Mouse (Mus musculus) hindbrain, embryonic 11.5 days (tissue): ENCODE data around the gene Trio. TPM values are rescaled to one million over a fixed set of nuclear protein-coding genes. Genes with fewer than 3 reads are reported as not detected.

Source experiments
- ATAC-seq: fragments of 200-750 bp; cut with Nextera tagmentation; 2 replicates; pipeline ENCODE4 v1.8.0; 2017; ENCODE audit warnings: mild to moderate bottlenecking, moderate TSS enrichment, moderate library complexity; ENCODE audit not compliant: low FRiP score
- DNase-seq: peaks from one replicate; pipeline ENCODE4 v3.0.0-alpha.2; 2015; ENCODE audit warnings: low spot score
- H3K27ac ChIP-seq: fragments of 300-500 bp; sonication (generic); 2 replicates; pipeline ENCODE4 v1.5.1; 2014; ENCODE audit warnings: mild to moderate bottlenecking, low read depth, low read length
- H3K27me3 ChIP-seq: fragments of 300-500 bp; sonication (generic); 2 replicates; pipeline ENCODE4 v1.6.1; 2014; ENCODE audit warnings: mild to moderate bottlenecking, low read length, moderate library complexity, mixed read lengths; ENCODE audit not compliant: control insufficient read depth, insufficient read depth
- H3K36me3 ChIP-seq: fragments of 300-500 bp; sonication (generic); 2 replicates; pipeline ENCODE4 v1.6.1; 2014; ENCODE audit warnings: mild to moderate bottlenecking, low read length, moderate library complexity, mixed read lengths; ENCODE audit not compliant: control insufficient read depth, insufficient read depth
- H3K4me1 ChIP-seq: fragments of 300-500 bp; sonication (generic); replicated peaks from 2 replicates; pipeline ENCODE4 v1.6.1; 2014; ENCODE audit warnings: low read length, mixed read lengths; ENCODE audit not compliant: control insufficient read depth, insufficient read depth
- H3K4me2 ChIP-seq: fragments of 300-500 bp; sonication (generic); replicated peaks from 2 replicates; pipeline ENCODE4 v1.6.1; 2014; ENCODE audit warnings: mild to moderate bottlenecking, low read depth, low read length
- H3K4me3 ChIP-seq: fragments of 300-500 bp; sonication (generic); 2 replicates; pipeline ENCODE4 v1.5.1; 2014; ENCODE audit warnings: low read depth, low read length
- H3K9ac ChIP-seq: fragments of 300-500 bp; sonication (generic); 2 replicates; pipeline ENCODE4 v1.6.1; 2014; ENCODE audit warnings: low read depth, low read length
- H3K9me3 ChIP-seq: fragments of 300-500 bp; sonication (generic); 2 replicates; pipeline ENCODE4 v1.6.1; 2016; ENCODE audit warnings: low read length; ENCODE audit not compliant: control insufficient read depth
- WGBS: fragments of 180-500 bp; shearing (Covaris S2); extraction: QIAGEN DNeasy Blood & Tissue Kit; methylation state at CpG from one replicate; pipeline ENCODE4 v1.1.7; 2014; 5-methylcytosine and 5-hydroxymethylcytosine counted together
- polyA plus RNA-seq: library from polyadenylated mRNA; unstranded; fragments of >200 nt; fragmentation: Nextera tagmentation; extraction: Ambion mirVana; gene quantifications from 2 replicates; pipeline ENCODE4 v1.2.1, GENCODE M21; 2014

Trio gene
- polyA plus RNA-seq, 1 experiment from 2014 or later: 49.8 TPM

DNA sequence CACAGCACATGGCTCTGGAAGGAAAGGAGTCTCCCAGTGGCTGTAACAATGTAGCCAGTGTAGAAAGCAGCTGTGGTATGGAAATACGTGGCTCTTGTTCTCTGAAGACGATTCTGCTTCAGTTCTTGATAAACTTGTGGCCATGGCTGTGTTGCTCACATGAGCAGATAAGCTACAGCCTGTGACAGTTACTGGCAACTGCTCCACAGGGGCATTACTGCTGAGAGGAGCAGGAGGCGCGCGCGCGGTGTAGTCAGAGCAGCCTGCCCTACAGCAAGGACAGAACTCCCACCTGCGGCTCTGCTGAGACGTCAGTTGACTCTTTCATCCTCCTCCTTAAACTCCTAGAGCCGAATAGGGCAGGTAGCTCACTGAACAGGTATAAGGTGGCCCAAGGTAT lies 153.9 kb downstream of the Trio start:
- Histone ChIP-seq H3K9ac (no peak overlapping the region), H3K4me1 (no peaks in the 10 kb centered on the region), H3K27me3 (no peaks in the 10 kb centered on the region), H3K4me3 (no peak overlapping the region), H3K27ac (no peak overlapping the region), H3K4me2 (no peak overlapping the region), H3K36me3 (no peaks in the 10 kb centered on the region), H3K9me3 (no peaks in the 10 kb centered on the region)
- WGBS: 88% methylated on average over 10 of the region's 10 CpGs
- no peak for DNase-seq
- no peak for ATAC-seq

- H3K36me3 ChIP-seq: no peaks in the 10 kb centered on the region
- no peak overlapping the region for H3K4me2 ChIP-seq
- ATAC-seq (no peak), DNase-seq (no peak)
- no peaks in the 10 kb centered on the region for H3K27me3 ChIP-seq
- no peak overlapping the region for H3K9ac ChIP-seq
- H3K27ac ChIP-seq: no peak overlapping the region
- H3K9me3 ChIP-seq: no peaks in the 10 kb centered on the region
- no peak overlapping the region for H3K4me3 ChIP-seq
- 93% methylated on average over 13 of the region's 13 CpGs for WGBS
- no peaks in the 10 kb centered on the region for H3K4me1 ChIP-seq
These were observed 154.4 kb downstream of the Trio start for GRCm38 (mm10) chr15:27871260-27871659.

DNA sequence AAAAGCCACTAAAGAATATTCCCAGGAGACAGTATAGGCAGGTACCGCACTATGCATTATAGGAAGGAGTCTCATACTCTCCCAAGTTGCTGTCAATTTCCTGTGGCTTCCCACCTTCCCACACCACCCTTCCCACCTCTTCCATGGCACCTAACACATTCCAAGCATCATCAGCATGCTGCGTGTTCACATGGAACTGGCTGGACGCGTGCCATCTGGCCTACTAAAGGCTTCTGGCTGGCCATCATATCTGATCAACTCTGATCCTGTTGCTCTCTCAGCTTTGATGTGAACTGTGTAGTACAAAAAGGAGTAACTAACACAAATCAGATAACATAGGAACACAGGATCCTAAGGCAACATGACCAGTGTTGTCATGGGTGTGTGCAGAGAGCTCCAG lies 156.6 kb downstream of the Trio start:
- Histone ChIP-seq H3K27ac (no peak overlapping the region), H3K27me3 (no peaks in the 10 kb centered on the region), H3K4me1 (no peaks in the 10 kb centered on the region), H3K9ac (no peak overlapping the region), H3K4me3 (no peak overlapping the region), H3K36me3 (no peaks in the 10 kb centered on the region), H3K4me2 (no peak overlapping the region), H3K9me3 (no peaks in the 10 kb centered on the region)
- over 99% methylated on average over 4 of the region's 4 CpGs for WGBS
- ATAC-seq (no peak), DNase-seq (no peak)

DNA sequence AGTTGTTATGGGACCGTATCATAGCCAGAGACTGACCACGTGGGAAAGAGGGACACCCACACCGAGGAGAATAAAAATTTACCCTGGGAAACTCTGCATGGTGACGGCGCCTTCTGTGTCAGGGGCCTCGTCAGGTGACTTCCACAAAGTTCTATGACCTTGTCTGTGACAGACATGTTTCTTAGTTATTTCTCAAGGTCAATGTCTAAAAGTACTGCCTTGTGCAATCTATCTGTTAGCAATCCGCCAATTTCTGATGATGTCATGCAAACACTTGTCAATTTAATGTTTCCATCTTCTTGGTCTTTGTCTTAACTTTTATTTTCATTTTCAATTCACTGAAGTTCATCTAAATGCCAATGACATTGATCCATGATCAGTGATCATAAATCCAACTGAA lies 157.8 kb downstream of the Trio start:
- Histone ChIP-seq H3K4me2 (no peak overlapping the region), H3K27me3 (no peaks in the 10 kb centered on the region), H3K9ac (no peak overlapping the region), H3K36me3 (no peaks in the 10 kb centered on the region), H3K4me1 (no peaks in the 10 kb centered on the region), H3K9me3 (no peaks in the 10 kb centered on the region), H3K27ac (no peak overlapping the region), H3K4me3 (no peak overlapping the region)
- ATAC-seq: no peak
- DNase-seq: no peak
- WGBS: 90% methylated on average over 7 of the region's 7 CpGs

- no peaks in the 10 kb centered on the region for H3K36me3 ChIP-seq
- 78% methylated on average over 4 of the region's 4 CpGs for WGBS
- no peak overlapping the region for H3K9ac ChIP-seq
- H3K4me3 ChIP-seq: no peak overlapping the region
- ATAC-seq (no peak), DNase-seq (no peak)
- no peaks in the 10 kb centered on the region for H3K4me1 ChIP-seq
- H3K9me3 ChIP-seq: no peaks in the 10 kb centered on the region
- H3K27ac ChIP-seq: no peak overlapping the region
- no peak overlapping the region for H3K4me2 ChIP-seq
- no peaks in the 10 kb centered on the region for H3K27me3 ChIP-seq
These were observed 159.2 kb downstream of the Trio start for GRCm38 (mm10) chr15:27866471-27866870.

DNA sequence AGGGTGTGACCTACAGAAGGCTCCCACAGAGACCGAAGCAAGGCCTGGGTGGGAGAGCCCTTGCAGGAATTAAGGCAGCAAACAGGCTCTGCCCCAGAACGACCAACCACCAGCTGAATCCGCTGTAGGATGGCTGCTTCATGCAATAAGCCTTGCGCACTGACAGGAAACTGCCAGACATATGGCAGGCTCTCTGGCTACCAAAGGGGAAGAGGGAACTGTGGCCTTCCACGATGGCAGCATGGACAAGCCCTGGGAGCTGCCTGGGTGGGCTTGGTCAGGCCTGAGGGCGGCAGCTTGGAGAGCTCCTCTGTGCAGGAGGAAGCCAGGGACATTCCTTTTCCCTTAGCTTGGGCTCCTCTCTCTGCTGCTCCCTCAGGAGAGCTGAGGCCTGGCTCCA lies 159.6 kb downstream of the Trio start:
- Histone ChIP-seq H3K27me3 (no peaks in the 10 kb centered on the region), H3K4me2 (no peak overlapping the region), H3K27ac (no peak overlapping the region), H3K4me3 (no peak overlapping the region), H3K9ac (no peak overlapping the region), H3K9me3 (no peaks in the 10 kb centered on the region), H3K4me1 (no peaks in the 10 kb centered on the region), H3K36me3 (no peaks in the 10 kb centered on the region)
- DNase-seq (no peak), ATAC-seq (no peak)
- WGBS: 83% methylated on average over 6 of the region's 6 CpGs

DNA sequence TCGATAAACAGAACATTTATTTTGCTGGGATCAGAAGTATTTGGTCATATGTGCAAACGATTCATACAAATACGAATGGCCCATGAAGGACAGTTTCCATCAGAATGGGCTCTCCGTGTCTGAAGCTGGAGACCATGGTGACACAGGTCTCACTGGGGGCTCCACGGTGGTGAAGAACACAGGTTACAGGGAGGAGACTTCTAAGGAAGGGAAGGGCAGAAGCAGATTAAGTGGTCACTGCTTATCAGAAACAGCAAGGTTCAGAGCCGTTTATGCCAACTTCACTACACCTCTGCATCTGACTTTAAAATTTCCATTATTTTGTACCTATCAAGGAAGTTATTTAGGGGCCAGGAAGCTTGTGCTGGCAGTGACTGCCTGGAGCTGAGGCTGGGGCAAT lies 161.3 kb downstream of the Trio start:
- no peaks in the 10 kb centered on the region for H3K9me3 ChIP-seq
- ATAC-seq: no peak
- no peak overlapping the region for H3K4me3 ChIP-seq
- no peak overlapping the region for H3K4me2 ChIP-seq
- no peaks in the 10 kb centered on the region for H3K36me3 ChIP-seq
- H3K9ac ChIP-seq: no peak overlapping the region
- WGBS: 97% methylated on average over 6 of the region's 6 CpGs
- no peaks in the 10 kb centered on the region for H3K4me1 ChIP-seq
- H3K27ac ChIP-seq: no peak overlapping the region
- DNase-seq: no peak
- H3K27me3 ChIP-seq: no peaks in the 10 kb centered on the region

GRCm38 (mm10) chr15:27862949-27863348 lies 162.7 kb downstream of the Trio start:
- H3K4me1 ChIP-seq: no peaks in the 10 kb centered on the region
- H3K27ac ChIP-seq: no peak overlapping the region
- no peak for ATAC-seq
- WGBS: 91% methylated on average over 11 of the region's 11 CpGs
- no peak overlapping the region for H3K4me2 ChIP-seq
- no peak overlapping the region for H3K4me3 ChIP-seq
- H3K9me3 ChIP-seq: no peaks in the 10 kb centered on the region
- DNase-seq: no peak
- H3K27me3 ChIP-seq: no peaks in the 10 kb centered on the region
- H3K36me3 ChIP-seq: no peaks in the 10 kb centered on the region
- H3K9ac ChIP-seq: no peak overlapping the region

- DNase-seq: no peak
- WGBS: 92% methylated on average over 14 of the region's 14 CpGs
- Histone ChIP-seq H3K9ac (no peak overlapping the region), H3K36me3 (no peaks in the 10 kb centered on the region), H3K4me2 (no peak overlapping the region), H3K9me3 (no peaks in the 10 kb centered on the region), H3K4me3 (no peak overlapping the region), H3K4me1 (no peaks in the 10 kb centered on the region), H3K27me3 (no peaks in the 10 kb centered on the region), H3K27ac (no peak overlapping the region)
- no peak for ATAC-seq
These were observed 165.2 kb downstream of the Trio start for GRCm38 (mm10) chr15:27860439-27860838.
